Mouse (Mus musculus): Measurements from ENCODE around the gene E2f2. TPM values are rescaled to one million over a fixed set of nuclear protein-coding genes. Genes with fewer than 3 reads are reported as not detected.

E2f2 gene
- total RNA-seq, 2 experiments from 2014 or later: 4.3 to 9.4 TPM

DNA sequence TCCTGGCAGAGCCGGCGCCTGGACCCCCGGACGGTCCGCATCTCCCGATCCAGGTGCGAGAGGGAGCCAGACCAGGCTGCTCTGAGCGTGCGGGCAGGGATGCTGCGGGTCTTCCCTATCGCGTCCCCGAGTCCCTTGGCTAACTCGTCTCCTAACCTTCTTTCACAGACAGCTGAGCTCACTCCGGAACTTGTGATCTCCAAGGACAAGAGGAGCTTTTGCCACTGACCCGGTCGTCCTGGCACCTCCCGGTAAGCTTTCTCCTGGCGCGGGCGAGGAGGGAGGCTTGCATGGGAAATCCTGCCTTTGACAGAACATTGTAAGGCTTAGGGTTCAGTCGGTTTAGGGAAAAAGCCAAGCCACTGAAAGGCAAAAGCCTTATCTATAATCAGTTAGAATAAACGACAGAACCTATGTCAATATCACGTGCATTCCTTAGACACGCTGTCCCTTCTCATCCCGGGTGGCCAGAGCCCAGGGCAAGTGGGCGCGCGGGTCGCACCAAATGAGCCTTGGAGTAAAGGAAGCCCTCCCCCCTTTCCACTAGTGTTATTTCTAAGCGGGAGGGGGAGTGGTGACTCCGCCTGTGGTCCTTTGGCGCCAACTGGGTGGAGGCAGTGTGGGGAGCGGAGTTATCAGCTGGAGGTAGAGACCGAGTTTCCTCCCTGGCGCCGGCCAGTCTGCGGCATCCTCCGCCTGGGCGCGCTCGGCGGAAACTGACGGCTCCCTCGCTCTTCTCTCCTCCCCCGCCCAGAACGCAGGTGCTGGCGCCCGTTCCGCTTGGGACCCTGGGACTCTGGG is 27.9 kb upstream of the E2f2 start:
- no peak for ATAC-seq (replicated peaks; ENCODE audit: poor library complexity, severe bottlenecking)

DNA sequence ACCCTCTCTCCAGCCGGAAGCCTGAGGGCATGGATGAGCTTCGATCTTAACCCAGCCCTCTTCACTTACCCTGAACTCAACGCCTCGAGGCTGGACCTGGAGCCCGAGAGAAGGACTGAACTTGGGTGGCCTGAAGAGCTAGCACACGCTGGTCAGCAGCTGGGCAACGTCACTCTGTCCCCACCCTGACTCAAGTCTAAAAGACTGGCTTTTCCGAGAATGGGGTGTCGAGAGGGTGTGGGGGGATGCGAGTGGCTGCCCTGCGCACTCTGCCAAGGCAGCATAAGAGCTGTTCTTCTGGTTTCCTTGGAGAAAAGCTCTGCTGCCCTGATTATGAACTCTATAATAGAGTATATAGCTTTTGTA is 27.3 kb upstream of the E2f2 start:
- no peak for ATAC-seq (replicated peaks; ENCODE audit: poor library complexity, severe bottlenecking)

DNA sequence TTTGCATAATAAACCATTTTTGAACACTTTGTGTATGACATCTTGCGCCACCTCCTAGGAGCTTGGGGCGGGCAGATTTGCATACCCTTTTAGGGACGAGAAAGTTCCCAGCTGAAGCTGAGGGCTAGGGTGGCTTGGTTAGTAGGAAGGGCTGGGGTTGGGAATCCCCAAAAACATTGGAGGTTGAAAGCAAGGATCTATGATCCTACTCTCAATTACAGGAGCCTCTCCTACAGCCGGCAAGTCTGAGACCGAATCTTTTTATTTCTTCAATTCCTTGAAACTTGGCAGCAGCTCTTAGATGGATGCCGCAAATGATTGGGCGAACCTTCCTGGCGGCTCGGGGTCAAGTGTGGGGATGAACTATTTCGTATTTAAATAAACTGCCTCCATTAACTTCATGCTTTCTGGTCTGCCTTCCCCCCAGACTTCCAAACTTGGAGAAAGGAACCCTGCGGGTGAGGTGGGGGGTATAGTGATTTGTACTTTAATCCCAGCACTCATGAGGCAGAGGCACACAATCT is 26.8 kb upstream of the E2f2 start:
- ATAC-seq (replicated peaks; ENCODE audit: poor library complexity, severe bottlenecking): no peak

GRCm38 (mm10) chr4:136145991-136146711 is 26.0 kb upstream of the E2f2 start:
- no peak for ATAC-seq (replicated peaks; ENCODE audit: poor library complexity, severe bottlenecking)

GRCm38 (mm10) chr4:136146712-136147154 is 25.5 kb upstream of the E2f2 start:
- ATAC-seq (replicated peaks; ENCODE audit: poor library complexity, severe bottlenecking): no peak

GRCm38 (mm10) chr4:136147436-136148135 is 24.6 kb upstream of the E2f2 start:
- peak; percentile 42 for ATAC-seq (replicated peaks; ENCODE audit: poor library complexity, severe bottlenecking)

GRCm38 (mm10) chr4:136148342-136149044 is 23.7 kb upstream of the E2f2 start:
- no peak for ATAC-seq (replicated peaks; ENCODE audit: poor library complexity, severe bottlenecking)

DNA sequence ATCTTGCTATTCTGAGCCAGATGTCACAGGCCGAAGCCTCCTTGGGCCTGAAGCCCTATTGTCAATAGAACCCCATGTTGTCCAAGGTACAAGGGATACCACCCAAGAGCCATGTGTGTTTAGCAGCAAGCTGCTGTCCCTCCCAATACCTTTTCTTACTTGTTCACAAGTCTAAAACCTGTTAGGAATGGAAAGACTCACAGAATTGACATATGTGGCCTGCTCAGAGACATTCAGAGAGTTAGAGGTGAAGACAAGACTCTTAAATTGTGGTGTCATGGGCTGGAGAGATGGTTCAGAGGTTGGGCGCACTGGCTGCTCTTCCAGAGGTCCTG is 23.2 kb upstream of the E2f2 start:
- no peak for ATAC-seq (replicated peaks; ENCODE audit: poor library complexity, severe bottlenecking)

GRCm38 (mm10) chr4:136149734-136150133 is 22.5 kb upstream of the E2f2 start:
- ATAC-seq (replicated peaks; ENCODE audit: poor library complexity, severe bottlenecking): no peak

- no peak for ATAC-seq (replicated peaks; ENCODE audit: poor library complexity, severe bottlenecking)
Observed at GRCm38 (mm10) chr4:136150596-136150995, 21.6 kb upstream of the E2f2 start.

- ATAC-seq (replicated peaks; ENCODE audit: poor library complexity, severe bottlenecking): no peak
Observed at GRCm38 (mm10) chr4:136152821-136153220, 19.4 kb upstream of the E2f2 start.

GRCm38 (mm10) chr4:136154462-136154861 is 17.7 kb upstream of the E2f2 start:
- ATAC-seq (replicated peaks; ENCODE audit: poor library complexity, severe bottlenecking): no peak

DNA sequence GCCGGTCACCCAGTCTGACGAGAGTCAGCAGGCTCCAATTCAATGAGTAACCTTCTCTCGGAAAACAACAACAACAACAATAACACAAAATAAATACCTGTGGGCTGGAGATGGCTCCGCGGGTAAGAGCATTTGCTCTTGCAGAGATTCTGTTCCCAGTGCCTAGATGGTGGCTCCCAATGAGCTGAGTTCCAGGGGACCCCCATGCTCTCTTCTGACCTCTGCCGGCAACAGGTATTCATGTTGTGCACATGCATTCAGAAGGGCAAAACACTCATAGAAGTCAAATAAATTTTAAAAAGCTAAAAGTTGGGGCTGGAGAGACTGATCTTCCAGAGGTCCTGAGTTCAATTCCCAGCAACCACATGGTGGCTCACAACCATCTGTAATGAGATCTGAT is 13.7 kb upstream of the E2f2 start:
- no peak for ATAC-seq (replicated peaks; ENCODE audit: poor library complexity, severe bottlenecking)

- peak; percentile 78 for ATAC-seq (replicated peaks; ENCODE audit: poor library complexity, severe bottlenecking)
Observed at GRCm38 (mm10) chr4:136159802-136160397, 12.3 kb upstream of the E2f2 start.

- ATAC-seq (replicated peaks; ENCODE audit: poor library complexity, severe bottlenecking): peak; percentile 69
Observed at GRCm38 (mm10) chr4:136163448-136163847, 8.7 kb upstream of the E2f2 start.

GRCm38 (mm10) chr4:136164981-136165380 is 7.2 kb upstream of the E2f2 start:
- ATAC-seq (replicated peaks; ENCODE audit: poor library complexity, severe bottlenecking): no peak

GRCm38 (mm10) chr4:136167701-136168100 is 4.5 kb upstream of the E2f2 start:
- no peak for ATAC-seq (replicated peaks; ENCODE audit: poor library complexity, severe bottlenecking)

DNA sequence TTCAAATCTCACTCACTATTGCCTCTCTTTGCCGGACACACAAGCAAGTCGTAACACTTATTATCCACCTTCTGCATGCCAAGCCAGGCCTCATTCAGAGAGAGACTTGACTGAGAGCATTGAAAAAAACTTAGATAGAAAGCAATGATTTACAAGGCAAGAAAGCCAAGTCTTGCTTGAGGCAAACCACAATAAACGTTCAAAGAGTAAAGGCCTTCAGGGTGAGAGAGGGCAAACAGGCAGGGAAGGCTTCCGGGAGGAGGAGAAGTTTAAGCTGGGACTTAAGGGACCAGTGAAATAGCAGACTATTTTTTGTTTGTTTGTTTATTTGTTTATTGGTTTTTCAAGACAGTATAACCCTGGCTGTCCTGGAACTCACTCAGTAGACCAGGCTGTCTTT is 1.8 kb upstream of the E2f2 start:
- no peak for ATAC-seq (replicated peaks; ENCODE audit: poor library complexity, severe bottlenecking)

DNA sequence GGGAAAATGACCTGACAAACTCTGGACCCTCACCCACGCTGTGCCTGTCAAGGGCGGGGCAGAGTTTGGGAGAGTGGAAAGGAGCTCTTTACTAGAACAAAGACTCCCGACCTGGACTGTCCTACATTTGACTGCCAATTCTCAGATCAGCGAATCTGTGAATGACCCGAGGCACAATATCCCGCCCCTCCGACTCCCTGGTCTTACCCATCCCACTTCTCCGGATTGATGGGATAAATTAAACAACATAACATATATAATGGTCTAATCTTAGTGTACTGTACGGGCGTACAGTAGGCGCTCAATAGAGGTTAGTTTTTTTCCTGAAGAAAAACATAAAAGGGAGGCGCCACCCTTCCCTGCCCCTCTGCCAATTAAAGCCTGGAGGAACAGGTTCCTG is 739 bp upstream of the E2f2 start:
- ATAC-seq (replicated peaks; ENCODE audit: poor library complexity, severe bottlenecking): no peak
